ENCODE assay signal across 7 mouse cellular contexts in the genomic region with DNA sequence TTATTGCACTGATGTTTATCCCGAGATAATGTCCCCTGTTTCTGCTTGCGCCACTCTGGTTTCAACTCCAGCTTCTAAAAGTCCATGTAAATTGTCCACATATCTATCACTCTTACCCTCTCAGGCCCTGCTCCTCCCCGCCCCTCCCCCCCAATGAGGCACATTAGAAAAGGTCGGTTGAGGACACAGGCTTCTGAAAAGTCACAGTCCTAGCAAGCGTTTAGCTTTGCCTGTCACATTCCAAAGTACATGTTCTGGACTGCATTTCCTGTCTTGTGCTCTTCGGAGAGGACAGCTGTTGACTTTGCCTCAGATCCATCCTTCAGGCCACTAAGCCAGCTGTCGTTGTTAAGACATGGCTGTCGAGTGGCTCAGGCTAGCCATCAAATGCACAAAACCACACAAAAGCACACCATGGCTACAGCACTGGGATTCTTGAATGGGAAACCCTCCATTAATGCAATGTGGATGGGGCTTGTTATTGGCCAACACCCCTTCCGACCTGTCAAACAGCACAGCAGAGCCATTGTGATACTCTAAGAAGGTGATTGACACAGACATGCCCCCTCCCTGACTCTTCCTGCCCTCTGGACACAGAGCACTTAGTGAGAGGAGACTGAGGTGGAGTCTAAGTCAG. TPM values are rescaled to one million over a fixed set of nuclear protein-coding genes. Genes with fewer than 3 reads are reported as not detected.
DNase-seq lines count a peak whose midpoint lies in the region; ATAC-seq lines count a peak whose summit lies in the region.

No protein-coding gene starts in this region.

- H3K9me3 ChIP-seq in forebrain, embryonic 16.5 days (ENCODE audit: control insufficient read depth, low read length) = no peaks in the 10 kb centered on the region
- H3K9me3 ChIP-seq in hindbrain, embryonic 13.5 days = no peaks in the 10 kb centered on the region
- H3K9me3 ChIP-seq in liver, embryonic 12.5 days (replicated peaks) = no peaks in the 10 kb centered on the region

- WGBS in forebrain, embryonic 16.5 days = 55% methylated on average over 9 of the region's 9 CpGs
- WGBS in hindbrain, embryonic 13.5 days = 39% methylated on average over 9 of the region's 9 CpGs
- 45% methylated on average over 9 of the region's 9 CpGs for WGBS in liver, embryonic 12.5 days (ENCODE audit: insufficient replicate concordance)

- H3K36me3 ChIP-seq in forebrain, embryonic 16.5 days (ENCODE audit: control insufficient read depth, insufficient read depth) = no peaks in the 10 kb centered on the region
- no peaks in the 10 kb centered on the region for H3K36me3 ChIP-seq in hindbrain, embryonic 13.5 days
- H3K36me3 ChIP-seq in liver, embryonic 12.5 days = no peaks in the 10 kb centered on the region

- no peak overlapping the region for H3K9ac ChIP-seq in forebrain, embryonic 16.5 days (replicated peaks; ENCODE audit: low read depth, low read length)
- no peak overlapping the region for H3K9ac ChIP-seq in hindbrain, embryonic 13.5 days
- no peak overlapping the region for H3K9ac ChIP-seq in liver, embryonic 12.5 days

- no peak overlapping the region for H3K4me3 ChIP-seq in forebrain, embryonic 16.5 days (replicated peaks; ENCODE audit: low read length)
- no peak overlapping the region for H3K4me3 ChIP-seq in hindbrain, embryonic 13.5 days
- no peak overlapping the region for H3K4me3 ChIP-seq in liver, embryonic 12.5 days

- DNase-seq in skeletal muscle tissue, adult 2 months (ENCODE audit: low read depth, low spot score) = peak; percentile 35
- DNase-seq in right cerebral cortex, postnatal 36 days (ENCODE audit: low spot score in 2 of 2) = no peak
- no peak for DNase-seq in thymus, postnatal 10 days (ENCODE audit: low spot score in 2 of 2)
- DNase-seq in left cerebral cortex, postnatal 25 days (ENCODE audit: low spot score in 2 of 2) = no peak

- intact Hi-C loops in left cerebral cortex, postnatal 25 days (cut with DNase I) = no loop called here

- H3K4me1 ChIP-seq in forebrain, embryonic 16.5 days (replicated peaks; ENCODE audit: control insufficient read depth, insufficient read depth, low read length) = no peaks in the 10 kb centered on the region
- peaks cover 19% of the 10 kb centered on the region for H3K4me1 ChIP-seq in hindbrain, embryonic 13.5 days (replicated peaks)
- H3K4me1 ChIP-seq in liver, embryonic 12.5 days = no peaks in the 10 kb centered on the region

- H3K27ac ChIP-seq in forebrain, embryonic 16.5 days (ENCODE audit: low read length) = no peak overlapping the region
- 0 out of 2 replicates have a peak overlapping the region, but pooled peaks have one; percentile 0 for H3K27ac ChIP-seq in hindbrain, embryonic 13.5 days
- no peak overlapping the region for H3K27ac ChIP-seq in liver, embryonic 12.5 days

- no peak for ATAC-seq in forebrain, embryonic 16.5 days
- ATAC-seq in hindbrain, embryonic 13.5 days (ENCODE audit: low FRiP score) = 0 out of 2 replicates have a peak, but pooled peaks have one; percentile 34
- no peak for ATAC-seq in liver, embryonic 12.5 days

- H3K27me3 ChIP-seq in forebrain, embryonic 16.5 days (replicated peaks; ENCODE audit: control insufficient read depth, insufficient read depth, low read length) = no peaks in the 10 kb centered on the region
- no peaks in the 10 kb centered on the region for H3K27me3 ChIP-seq in hindbrain, embryonic 13.5 days
- no peaks in the 10 kb centered on the region for H3K27me3 ChIP-seq in liver, embryonic 12.5 days (replicated peaks)

- peak overlapping the region; percentile 2; the same call in 1 of the 2 replicates for H3K4me2 ChIP-seq in forebrain, embryonic 16.5 days (ENCODE audit: low read length)
- peak overlapping the region; percentile 37 for H3K4me2 ChIP-seq in hindbrain, embryonic 13.5 days
- peak overlapping the region; percentile 28 for H3K4me2 ChIP-seq in liver, embryonic 12.5 days

RNA-seq across cellular contexts. Expression of a gene that starts 12.2 kb away (rescaled TPM):
- 0.42 TPM in 1 of 2 replicates, not detected in the other for polyA plus RNA-seq in forebrain, embryonic 16.5 days (2015; fragmentation: Nextera tagmentation; extraction: Ambion mirVana)
- polyA plus RNA-seq in hindbrain, embryonic 13.5 days (2015; fragmentation: Nextera tagmentation; extraction: Ambion mirVana) = 0.10 and 0.12 TPM in 2 replicates
- not detected in 2 replicates for polyA plus RNA-seq in liver, embryonic 12.5 days (2016; fragmentation: Nextera tagmentation; extraction: Ambion mirVana)
- total RNA-seq in left cerebral cortex, postnatal 25 days (2021) = under 1 TPM; 0.23 to 0.25 TPM
